Mouse (Mus musculus): ENCODE measurements around the gene Maml2.

Gene Maml2

DNA sequence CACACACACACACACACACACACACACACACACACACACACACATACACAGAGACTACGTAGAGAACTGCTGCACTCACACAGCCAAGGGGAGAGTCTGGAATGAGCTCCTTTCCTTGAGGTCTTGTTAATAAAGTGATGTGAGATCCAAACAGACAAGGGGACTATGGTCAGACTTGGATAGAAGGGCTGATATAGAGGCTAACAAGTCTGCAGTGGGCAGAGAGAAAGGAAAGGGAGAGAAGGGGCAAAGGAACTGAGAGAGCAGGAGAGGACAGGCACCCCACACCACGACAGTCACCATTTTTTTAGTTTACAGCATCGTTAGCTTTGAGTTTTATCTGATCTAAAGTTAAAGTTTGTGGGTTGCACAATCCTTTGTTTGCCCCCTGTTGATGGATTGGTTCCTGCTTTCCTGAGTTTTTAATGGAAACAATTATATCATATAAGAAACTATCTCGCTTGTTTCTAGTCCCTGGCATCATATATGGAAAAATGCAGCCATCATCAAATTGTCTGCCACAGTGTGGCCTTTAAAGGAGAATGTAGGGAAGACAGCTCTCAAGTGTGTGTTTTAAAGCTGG, 149.0 kb downstream of the Maml2 start, which contains the start of gene Gm17571:
Gm17571 (minus strand) TSS at position 51 of the 583 bp plus-strand sequence.
- DNase-seq (ENCODE audit: low read depth, low spot score) = no peak

DNA sequence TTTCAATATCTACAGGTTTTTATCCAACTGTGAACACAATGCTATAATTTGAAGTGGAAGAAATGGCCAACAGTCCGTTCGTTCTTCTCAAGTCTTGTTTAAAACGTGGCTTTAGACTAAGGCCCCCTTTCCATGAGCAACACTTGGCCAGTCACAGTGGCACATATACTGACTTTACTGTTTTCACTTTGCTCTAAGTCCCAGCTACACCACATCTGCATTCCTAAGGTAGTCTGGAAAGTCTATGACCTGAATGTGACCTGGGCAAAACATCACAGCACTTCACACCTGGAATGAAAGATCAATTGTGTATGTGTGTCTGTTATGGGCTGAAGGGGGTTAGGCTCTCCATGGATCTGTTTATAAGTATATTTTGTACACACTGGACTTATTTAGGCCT, 151.0 kb downstream of the Maml2 start:
- DNase-seq (ENCODE audit: low read depth, low spot score) = no peak

DNA sequence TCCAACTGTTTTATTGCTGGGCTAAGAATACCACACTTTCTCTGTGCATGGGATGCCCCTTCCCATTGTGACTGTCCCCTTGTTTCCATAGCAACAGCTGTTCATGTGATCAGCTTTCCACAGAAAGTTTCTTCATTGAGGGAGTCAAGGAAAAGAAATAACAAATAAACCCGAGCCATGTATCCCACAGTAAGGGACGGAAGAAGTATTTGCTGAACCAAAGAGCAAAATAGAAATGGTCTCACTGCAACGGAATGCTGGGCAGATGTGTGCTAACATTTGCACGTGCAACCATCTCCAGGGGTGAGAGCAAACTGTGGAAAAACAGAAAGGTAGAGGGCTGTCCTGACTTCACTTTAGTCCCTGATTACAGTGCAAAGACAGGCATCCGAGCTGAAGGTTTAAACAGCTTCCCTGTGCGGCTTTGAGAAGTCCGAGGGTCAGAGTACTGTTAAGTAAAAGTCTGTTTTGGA, 156.9 kb downstream of the Maml2 start:
- DNase-seq (ENCODE audit: low read depth, low spot score) = no peak

DNA sequence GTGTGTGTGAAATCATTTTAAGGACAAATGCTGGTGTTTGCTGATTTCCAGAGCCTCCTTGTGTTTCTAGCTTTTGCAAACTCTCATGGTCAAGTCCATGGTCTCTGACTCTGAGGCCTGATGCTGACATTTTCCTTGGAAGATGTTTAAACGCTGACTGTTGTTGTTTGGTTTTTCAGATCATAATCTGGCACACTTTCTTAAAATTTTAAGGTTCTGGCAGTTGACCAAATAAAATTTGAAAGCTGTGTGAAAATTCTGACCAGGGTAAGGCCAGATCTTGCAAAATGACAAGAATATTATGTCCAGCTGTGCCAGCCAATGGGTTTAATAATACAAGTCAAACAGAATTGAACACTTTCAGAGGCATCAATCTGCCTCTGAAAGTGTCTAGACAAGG, 157.5 kb downstream of the Maml2 start:
- DNase-seq (ENCODE audit: low read depth, low spot score) = no peak

DNA sequence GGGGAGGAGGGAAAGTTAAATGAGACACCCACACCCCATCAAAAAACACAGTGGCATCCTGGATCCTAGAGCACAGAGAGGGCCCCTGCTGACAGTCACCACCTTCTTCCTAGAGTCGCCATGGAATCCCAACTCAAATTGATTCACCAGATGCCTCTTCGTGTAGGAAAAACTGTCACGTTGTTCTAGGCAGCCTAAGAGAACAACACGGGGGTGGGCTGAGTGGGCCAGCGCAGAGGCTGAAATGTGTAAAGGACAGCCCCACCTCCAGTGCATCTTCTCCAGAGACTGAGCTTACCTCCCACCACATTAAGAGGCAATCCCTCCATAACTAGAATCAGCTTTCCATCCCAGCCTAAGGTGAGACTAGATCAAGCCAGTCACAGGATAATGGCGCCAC, 160.0 kb downstream of the Maml2 start:
- DNase-seq (ENCODE audit: low read depth, low spot score) = no peak

DNA sequence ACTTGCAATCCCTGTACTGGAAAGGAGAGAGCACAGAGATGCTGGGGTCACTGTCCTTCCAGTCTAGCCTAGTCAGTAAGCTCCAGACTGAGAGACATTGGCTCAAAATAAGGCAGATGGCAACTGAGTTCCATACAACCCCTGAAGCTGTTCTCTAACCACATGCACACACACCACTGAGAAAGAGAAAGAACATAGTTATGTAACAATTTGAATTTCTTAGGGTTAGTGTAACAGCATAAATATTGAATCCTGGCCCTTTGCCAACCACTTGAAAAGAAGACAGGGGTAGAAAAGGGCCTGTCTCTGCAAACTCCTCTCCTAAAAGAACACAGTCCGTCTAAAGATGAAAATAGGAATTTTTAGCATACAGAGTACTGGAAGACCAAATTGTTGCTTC, 161.6 kb downstream of the Maml2 start:
- no peak for DNase-seq (ENCODE audit: low read depth, low spot score)

DNA sequence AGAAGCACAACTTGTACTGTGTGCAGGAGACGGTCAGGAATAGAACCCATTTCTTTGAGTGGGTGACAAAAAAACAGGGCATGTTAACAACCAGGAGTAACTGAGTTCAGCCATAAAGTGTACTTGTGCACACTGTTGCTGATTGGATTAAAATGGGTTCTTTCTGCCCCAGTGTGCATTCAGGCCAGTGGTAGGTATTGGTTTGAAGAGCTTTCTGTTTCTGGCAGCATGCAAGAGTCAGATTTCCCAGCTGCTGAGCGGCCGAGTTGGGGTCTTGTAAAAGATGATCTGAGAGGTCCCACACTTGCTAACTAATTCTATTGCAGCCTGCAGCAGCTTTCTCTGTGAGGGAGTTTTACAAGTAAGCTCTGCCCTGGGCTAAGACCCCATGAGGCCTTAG, 162.3 kb downstream of the Maml2 start:
- no peak for DNase-seq (ENCODE audit: low read depth, low spot score)

DNA sequence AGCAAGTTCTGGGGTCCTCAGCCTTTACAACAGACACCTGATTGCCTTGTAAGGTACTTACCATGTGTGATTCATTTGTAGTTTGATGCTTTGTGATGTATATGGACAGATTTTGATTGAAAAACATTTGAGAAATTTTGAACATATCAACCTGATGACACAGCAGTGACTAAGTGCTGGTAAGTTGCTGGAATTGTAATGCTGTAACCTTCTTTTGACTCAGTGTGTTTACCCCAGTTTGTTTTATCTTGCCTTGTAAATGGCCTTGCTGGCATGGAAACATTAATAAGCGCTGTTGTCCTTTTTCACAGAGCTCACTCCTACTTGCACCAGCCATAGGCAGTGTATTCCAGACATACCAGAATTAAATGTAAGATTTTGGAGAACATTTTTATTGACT, 163.2 kb downstream of the Maml2 start:
- no peak for DNase-seq (ENCODE audit: low read depth, low spot score)

DNA sequence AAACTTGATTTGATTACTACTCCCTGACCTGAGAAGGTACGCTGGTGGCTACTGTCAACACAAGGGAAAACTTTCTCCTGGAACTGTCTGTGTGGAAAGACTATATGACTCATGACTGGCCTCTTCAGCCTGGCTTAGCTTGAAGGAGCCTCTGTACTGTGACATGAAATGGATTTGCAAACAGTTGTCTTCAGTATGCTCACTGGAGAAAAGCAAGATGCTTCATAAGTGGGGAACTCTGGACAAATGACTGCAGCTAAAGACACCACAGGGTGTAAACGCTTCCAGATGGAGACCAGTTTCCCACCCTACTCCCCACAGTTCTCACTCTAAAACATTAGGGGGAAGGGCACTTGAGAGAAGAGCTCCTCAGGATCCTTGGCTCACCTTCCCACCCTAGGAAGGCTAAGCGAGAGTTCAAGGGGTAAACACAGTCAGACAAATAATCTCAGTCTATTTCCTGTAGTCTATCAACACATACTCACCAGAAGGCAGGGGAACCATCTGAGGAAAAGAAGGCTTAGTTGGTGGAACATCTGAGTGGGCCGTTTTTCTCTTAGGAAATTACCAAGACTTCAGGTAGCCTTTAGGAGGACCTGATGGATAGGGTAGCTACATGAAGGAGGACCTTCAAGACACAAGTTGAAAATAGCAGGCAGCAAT, 167.7 kb downstream of the Maml2 start:
- DNase-seq (ENCODE audit: low read depth, low spot score) = no peak

DNA sequence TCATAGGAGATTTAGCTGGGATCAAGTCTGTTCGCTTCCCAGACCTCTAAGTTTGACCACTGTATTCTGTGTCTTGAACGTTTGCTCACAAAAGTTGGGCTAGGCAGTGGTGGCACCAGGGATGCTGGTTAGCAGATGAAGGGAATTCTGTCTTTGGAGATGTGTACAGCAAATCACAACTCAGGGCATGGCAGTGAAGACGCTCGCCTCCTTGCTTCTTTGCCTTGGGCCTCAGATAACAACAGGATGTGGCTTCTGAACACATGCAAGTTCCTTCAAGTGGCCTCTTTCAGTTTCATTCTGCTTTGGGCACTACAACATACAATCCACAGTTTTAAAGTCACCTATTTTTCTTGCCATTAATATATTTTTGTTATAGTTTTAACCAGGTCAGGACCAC, 168.6 kb downstream of the Maml2 start:
- DNase-seq (ENCODE audit: low read depth, low spot score) = no peak

DNA sequence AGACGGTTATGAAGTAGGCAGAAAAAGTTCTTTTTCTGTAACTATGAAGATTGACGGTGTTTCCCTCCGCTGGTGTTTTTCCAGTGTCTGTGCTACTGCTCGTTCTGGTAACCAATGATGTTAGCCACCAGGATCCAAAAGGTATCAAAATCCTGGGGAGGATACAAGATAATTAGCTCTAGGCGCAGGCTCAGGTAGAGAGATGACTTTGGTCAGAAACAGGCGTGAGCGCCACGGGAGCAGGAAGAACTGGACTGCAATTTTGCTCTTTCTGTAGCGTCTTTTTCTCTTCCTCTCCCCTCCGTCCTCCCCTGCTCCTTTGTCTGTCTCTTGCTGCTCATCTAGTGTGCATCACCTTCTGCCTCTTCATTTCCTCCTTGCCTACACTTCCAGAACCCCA, 169.1 kb downstream of the Maml2 start:
- DNase-seq (ENCODE audit: low read depth, low spot score) = no peak

DNA sequence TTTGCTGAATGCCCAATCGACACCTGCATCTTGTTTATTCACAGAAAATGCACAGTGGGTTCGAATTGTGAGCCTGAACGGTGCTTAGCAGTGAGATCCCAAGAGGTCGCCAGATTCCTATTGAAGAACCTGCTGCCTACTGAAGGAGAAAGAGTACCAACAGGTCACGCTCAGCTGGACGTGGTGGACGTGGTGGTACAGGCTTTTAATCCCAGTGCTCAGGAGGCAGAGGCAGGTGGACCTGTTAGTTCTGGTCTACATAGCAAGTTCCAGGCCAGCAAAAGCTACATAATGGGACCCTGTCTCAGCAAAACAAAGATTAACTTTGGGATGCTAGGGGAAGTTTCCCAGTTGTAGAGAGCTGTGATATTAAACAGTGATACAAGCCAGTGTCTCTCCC, 170.0 kb downstream of the Maml2 start:
- no peak for DNase-seq (ENCODE audit: low read depth, low spot score)

DNA sequence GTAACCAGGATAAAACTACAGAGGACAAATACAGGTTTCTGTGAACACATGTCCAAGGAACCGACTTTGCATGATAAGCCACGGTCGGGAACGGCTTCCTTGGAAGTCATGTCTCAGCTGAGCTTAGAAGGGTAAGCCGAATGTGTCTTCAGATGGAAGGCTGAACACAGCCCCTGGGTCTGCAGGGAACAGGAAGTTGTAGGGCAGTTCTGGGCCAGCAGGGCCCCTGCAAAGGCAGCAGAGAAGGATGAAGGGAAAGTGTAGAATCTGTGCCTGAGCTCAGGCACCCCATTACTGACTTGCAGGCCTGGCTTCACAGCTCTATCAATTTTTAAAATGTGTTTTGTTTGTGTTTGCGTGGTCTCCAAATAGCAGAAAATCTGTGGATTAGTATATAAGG, 171.0 kb downstream of the Maml2 start:
- no peak for DNase-seq (ENCODE audit: low read depth, low spot score)

DNA sequence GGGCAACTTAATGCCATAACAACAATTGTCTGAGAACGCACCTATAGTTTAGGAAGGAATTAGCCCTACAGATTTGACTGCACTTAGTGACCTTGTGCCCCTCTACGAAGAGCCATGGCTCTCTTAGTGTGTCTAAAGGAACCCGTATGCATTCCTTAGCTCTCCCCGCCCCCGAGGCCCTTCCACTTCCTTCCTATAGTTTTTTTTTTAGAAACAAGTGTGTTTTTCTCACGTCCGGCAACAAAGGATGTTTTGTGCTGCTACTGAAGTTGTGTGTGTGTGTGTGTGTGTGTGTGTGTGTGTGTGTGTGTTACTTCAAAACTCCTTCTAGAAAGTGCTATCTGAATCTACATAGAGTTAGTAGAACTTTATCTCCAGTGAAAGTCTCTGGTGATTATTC, 172.3 kb downstream of the Maml2 start:
- no peak for DNase-seq (ENCODE audit: low read depth, low spot score)

DNA sequence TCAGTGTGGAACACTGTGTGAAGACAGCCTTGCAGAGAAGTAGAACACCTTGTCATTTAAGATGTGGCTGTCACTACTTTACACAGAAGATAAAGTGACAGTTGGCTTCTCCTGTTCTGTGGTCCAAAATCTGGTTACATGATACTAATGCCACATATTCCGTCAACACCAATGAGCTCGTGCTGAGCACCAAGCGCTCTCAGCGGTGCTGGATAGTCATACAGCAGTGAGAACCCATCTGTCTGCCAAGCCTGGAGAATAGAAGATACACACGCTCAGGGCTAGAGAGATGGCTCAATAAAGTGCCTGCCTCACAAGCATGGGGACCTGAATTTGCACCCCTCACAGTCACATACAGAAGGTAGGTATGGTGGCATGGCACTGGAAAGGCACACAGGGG, 177.2 kb downstream of the Maml2 start:
- no peak for DNase-seq (ENCODE audit: low read depth, low spot score)

DNA sequence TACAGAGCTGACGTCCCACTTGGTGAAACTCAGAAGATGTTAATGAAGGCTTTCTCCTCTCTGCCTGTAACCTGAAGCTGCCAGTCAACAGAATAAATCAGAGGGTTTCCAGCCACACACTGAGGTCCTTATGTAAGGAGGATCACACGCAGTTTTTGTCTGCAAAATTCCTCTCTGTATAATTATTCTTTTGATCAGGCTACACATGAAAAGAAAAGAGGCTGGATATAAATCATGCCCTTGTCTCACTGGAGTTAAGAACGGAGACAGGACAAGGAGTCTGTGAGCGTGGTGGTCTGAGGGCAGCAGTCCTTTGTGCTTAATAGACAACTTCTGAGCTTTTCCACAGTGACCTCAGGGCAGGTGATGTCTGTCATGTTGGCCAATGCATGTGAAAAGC, 181.5 kb downstream of the Maml2 start:
- DNase-seq (ENCODE audit: low read depth, low spot score) = peak; percentile 29

DNA sequence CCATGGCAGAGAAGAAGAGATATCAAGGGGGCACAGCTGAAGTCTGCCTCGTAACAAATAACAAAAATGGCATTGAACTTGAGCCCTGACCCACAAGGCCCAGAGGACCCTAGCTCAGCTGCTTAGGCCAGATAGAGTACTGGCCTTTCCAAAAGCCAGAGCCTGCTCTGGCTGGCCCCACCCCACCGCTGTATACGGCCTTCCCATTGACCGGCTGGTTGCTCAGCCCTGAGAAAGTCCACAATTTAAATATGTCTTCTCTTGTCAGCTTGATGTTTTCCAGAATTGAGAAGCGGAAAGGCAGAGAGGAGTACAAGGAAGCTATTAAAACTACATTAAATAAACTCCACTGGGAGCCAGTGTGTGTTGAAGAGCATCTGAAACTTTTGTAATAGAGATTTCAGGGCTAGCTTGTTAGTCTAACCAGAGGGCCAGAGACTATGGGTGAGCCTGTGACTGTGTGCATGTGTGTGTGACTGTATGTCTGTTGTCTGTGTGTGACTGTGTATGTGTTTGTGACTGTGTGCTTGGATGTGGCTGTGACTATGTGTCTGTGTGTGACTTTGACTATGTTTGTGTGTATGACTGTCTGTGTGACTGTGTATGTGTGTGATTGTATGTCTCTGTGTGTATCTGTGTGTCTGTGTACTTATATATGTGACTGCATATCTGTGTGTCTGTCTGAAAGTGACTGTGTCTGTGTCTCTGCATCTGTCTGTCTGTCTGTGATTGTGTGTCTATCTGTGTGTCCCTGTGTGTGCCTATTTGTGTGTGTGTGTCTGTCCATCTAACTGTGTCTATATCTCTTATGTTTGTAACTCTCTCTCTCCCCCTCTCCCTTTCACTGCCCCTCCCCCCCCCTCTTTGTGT, 185.7 kb downstream of the Maml2 start:
- DNase-seq (ENCODE audit: low read depth, low spot score) = no peak

DNA sequence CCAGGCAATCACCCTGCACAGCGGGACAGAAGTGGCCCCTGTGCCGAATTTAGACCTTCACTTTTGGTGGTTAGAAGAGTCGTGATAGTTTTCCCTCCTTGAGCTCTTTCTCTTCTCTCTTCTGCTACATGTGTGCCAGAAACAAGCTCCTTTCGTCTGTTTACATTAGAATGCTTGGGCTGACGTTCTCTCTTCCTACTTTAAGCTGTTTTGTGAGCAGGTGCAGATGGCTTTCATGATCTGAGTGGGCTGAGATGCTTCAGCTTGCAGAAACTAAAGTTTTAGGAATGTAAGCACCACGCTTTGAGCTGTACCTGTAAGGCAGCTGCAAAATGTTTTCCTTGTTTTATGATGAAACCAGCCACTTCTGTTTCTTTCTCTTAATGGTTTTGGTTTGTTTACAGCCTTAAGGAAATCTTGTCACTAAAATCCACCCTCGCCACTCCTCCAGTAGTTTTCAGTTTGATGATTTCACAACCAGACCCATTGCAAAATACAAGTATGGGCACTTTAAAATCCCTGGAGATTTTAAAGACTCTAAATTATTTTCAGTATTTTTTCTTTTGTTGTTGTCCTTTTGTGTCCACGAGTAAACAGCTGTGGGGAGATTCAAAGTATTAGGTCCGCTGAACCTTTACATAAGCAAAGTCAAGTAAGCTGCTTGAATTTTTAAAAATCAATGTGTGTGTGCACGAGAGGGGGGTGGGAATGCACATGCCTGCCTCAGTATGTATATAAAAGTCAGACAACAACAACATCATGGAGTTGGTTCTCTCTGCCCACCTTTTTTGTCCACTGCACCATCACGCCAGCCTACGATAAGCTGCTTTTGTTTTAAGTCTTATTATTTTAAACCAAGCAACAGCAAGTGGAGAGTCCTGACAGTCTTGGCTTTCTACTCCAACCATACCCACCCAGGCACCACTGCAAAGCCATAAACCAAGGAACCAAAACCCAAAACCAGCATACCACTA, 186.8 kb downstream of the Maml2 start:
- DNase-seq (ENCODE audit: low read depth, low spot score) = no peak

DNA sequence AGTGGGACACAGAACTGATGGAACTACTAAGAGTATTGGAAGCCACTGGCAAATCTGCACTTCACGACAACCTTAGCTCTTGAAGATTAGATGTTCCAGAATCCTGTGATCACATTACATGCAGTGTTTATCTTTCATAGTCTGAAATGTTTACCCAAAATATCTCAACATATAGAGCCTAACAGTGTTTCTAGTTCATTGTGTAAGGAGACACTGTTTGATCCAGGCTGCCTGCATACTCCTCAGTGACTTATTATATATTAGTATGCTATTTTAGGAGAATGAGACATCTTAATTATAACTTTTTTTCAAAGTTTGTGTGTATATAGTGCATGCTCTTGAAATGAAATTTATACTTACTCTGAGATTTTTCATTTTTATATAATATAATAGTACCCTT, 188.2 kb downstream of the Maml2 start:
- no peak for DNase-seq (ENCODE audit: low read depth, low spot score)

DNA sequence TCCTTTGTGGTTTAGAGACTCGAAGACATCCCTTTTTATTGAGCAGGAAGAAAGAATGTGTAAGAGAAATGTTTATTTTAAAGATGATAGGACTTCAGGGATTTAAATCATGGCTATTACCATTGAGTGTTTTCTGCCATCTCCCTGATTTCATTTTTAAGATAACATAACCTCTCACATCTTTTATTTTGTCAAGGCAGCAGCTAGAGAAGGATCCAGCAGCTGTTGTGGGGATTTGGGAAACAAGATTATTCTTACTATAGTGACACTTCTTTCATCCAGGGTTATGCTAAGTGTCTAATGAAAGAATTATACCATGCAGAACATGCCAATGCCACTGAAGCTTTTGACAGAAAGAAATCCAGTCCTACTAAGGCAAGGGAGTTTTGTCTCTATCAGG, 193.3 kb downstream of the Maml2 start:
- no peak for DNase-seq (ENCODE audit: low read depth, low spot score)

DNA sequence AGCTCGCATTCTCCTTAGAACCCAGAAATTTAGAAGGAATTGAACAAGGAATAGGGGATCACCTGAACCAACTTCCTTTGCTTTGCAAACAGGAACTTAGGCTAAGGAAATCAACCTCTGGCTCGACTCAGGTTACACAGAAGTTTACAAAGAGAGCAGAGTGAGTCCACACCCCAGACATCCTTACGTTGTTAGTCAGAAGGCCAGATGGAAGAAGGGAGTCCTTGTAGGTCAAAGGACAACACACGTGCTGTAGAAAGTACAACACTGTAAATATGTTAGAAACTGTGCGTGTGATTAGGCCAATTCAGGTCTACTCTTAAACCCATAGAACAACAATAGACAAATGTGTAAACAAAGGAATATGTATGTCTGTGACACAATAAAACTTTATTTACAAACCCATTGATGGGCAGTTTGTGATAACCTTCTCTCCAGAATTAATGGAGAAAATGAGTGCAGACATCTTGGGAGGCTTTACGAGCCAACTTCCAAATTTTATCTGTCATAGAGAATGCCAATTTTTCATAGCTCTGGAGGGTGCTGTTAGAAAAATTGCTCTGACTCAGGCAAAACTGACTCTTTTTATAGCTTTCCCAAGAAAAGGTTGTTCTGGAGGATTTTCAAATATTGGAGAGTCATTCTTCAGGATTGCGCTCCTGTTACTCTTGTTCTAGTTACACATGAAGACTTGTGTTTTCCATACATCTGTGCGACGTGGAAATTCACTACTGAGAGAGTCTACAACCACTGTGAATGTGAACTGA, 194.3 kb downstream of the Maml2 start:
- no peak for DNase-seq (ENCODE audit: low read depth, low spot score)
